Mouse (Mus musculus) limb, embryonic 11.5 days (tissue): Measurements from ENCODE around the gene Cnih3. TPM values are rescaled to one million over a fixed set of nuclear protein-coding genes. Genes with fewer than 3 reads are reported as not detected.

Experiments
- ATAC-seq: fragments of 200-750 bp; cut with Nextera tagmentation; 2 replicates; pipeline ENCODE4 v1.8.0; 2017; ENCODE audit warnings: low read depth; ENCODE audit not compliant: insufficient number of reproducible peaks, low FRiP score, low TSS enrichment
- DNase-seq: peaks from one replicate; pipeline ENCODE4 v3.0.0-alpha.2; 2015; ENCODE audit warnings: low spot score
- H3K27ac ChIP-seq: fragments of 300-500 bp; sonication (generic); replicated peaks from 2 replicates; pipeline ENCODE4 v1.5.1; 2014; ENCODE audit warnings: low read depth, mild to moderate bottlenecking, low read length
- H3K27me3 ChIP-seq: fragments of 300-500 bp; sonication (generic); 2 replicates; pipeline ENCODE4 v1.6.1; 2014; ENCODE audit warnings: mild to moderate bottlenecking, low read length, mixed read lengths; ENCODE audit not compliant: control insufficient read depth, insufficient read depth
- H3K36me3 ChIP-seq: fragments of 300-500 bp; sonication (generic); 2 replicates; pipeline ENCODE4 v1.6.1; 2014; ENCODE audit warnings: mild to moderate bottlenecking, low read length, moderate library complexity, mixed read lengths; ENCODE audit not compliant: control insufficient read depth, insufficient read depth
- H3K4me1 ChIP-seq: fragments of 300-500 bp; sonication (generic); 2 replicates; pipeline ENCODE4 v1.6.1; 2014; ENCODE audit warnings: low read length, mixed read lengths; ENCODE audit not compliant: control insufficient read depth, insufficient read depth
- H3K4me2 ChIP-seq: fragments of 300-500 bp; sonication (generic); 2 replicates; pipeline ENCODE4 v1.6.1; 2014; ENCODE audit warnings: low read depth, mild to moderate bottlenecking, moderate library complexity; ENCODE audit not compliant: severe bottlenecking
- H3K4me3 ChIP-seq: fragments of 300-500 bp; sonication (generic); 2 replicates; pipeline ENCODE4 v1.5.1; 2014; ENCODE audit warnings: low read depth, low read length
- H3K9ac ChIP-seq: fragments of 300-500 bp; sonication (generic); 2 replicates; pipeline ENCODE4 v1.6.1; 2014; ENCODE audit warnings: mild to moderate bottlenecking, low read length
- H3K9me3 ChIP-seq: fragments of 300-500 bp; sonication (generic); 2 replicates; pipeline ENCODE4 v1.6.1; 2016; ENCODE audit warnings: low read length; ENCODE audit not compliant: control insufficient read depth
- WGBS: fragments of 180-500 bp; shearing (Covaris S2); extraction: QIAGEN DNeasy Blood & Tissue Kit; methylation state at CpG from one replicate; pipeline ENCODE4 v1.1.7; 2014; 5-methylcytosine and 5-hydroxymethylcytosine counted together
- polyA plus RNA-seq: library from polyadenylated mRNA; unstranded; fragments of >200 nt; fragmentation: Nextera tagmentation; extraction: Ambion mirVana; gene quantifications from 2 replicates; pipeline ENCODE4 v1.2.1, GENCODE M21; 2014

Cnih3 gene
- polyA plus RNA-seq, 1 experiment from 2014 or later: not detected

DNA sequence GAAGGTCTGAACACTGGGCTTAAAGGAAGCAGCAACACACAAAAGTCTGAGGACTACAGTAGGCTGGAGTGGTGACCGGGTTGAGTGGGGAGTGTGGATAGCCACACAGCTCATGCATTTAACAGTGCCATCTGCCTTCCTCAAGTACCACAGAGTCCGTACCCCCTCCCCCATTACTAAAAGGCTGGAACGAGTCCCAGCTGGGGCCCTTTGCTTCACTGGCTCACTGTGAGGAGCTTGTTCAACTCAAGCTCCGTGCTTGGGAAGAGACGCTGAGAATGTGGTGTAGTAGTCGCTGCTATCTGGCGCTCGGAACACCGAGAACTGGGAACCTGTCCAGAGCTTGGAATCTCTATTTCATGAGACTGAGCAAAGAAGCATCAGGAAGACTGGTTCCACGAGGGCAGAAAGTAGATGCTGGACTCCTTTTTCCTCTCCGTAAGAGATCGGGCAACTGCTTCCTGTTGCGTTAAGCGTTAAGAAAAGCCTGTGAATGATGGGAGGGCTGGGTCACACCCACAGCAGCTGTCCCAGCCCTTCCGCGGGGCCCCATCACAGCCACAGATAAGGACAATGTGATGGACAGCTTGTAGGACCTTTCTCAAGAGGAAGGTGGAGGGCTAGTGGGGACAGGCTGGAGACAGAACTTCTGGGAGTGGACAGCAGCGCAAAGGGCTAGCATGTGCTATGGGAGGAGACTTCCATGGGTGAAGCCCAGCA lies 114.3 kb downstream of the Cnih3 start:
- Histone ChIP-seq H3K36me3 (no peaks in the 10 kb centered on the region), H3K9me3 (0 out of 2 replicates have a peak, but pooled peaks cover 3% of the 10 kb centered on the region), H3K4me1 (peaks cover 2% of the 10 kb centered on the region; the same call in 1 of the 2 replicates), H3K4me2 (no peak overlapping the region), H3K27me3 (no peaks in the 10 kb centered on the region), H3K27ac (no peak overlapping the region), H3K9ac (no peak overlapping the region), H3K4me3 (no peak overlapping the region)
- DNase-seq (no peak), ATAC-seq (no peak)
- 80% methylated on average over 17 of the region's 17 CpGs for WGBS

GRCm38 (mm10) chr1:181467321-181467670 lies 114.9 kb downstream of the Cnih3 start:
- Histone ChIP-seq H3K4me1 (no peaks in the 10 kb centered on the region), H3K9ac (no peak overlapping the region), H3K4me3 (no peak overlapping the region), H3K27me3 (no peaks in the 10 kb centered on the region), H3K9me3 (0 out of 2 replicates have a peak, but pooled peaks cover 3% of the 10 kb centered on the region), H3K36me3 (no peaks in the 10 kb centered on the region), H3K27ac (no peak overlapping the region), H3K4me2 (no peak overlapping the region)
- WGBS: 90% methylated on average over 6 of the region's 6 CpGs
- ATAC-seq (no peak), DNase-seq (no peak)

DNA sequence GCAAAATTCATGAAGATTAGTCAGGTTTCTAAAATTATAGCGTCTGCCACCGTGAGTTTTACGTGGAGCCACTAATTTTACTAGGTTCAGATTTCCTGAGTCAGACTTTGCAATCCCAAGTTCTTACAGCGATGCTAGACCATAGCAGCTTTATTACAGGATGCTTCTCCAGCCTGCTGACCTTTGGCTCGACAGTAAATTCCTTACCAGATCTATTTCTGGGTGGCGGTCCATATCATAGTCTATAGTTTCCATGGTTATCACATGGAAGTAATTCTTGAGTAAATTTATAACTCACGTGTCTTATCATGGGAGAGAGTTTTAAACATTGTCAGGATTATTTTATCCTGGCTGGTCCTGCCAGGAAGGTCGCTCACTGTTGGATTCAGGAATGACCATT lies 117.0 kb downstream of the Cnih3 start:
- no peaks in the 10 kb centered on the region for H3K27me3 ChIP-seq
- H3K4me1 ChIP-seq: no peaks in the 10 kb centered on the region
- 0 out of 2 replicates have a peak, but pooled peaks cover 3% of the 10 kb centered on the region for H3K9me3 ChIP-seq
- no peak overlapping the region for H3K27ac ChIP-seq
- WGBS: 60% methylated on average over 8 of the region's 8 CpGs
- no peak overlapping the region for H3K4me2 ChIP-seq
- H3K9ac ChIP-seq: no peak overlapping the region
- no peak for DNase-seq
- ATAC-seq: no peak
- H3K36me3 ChIP-seq: no peaks in the 10 kb centered on the region
- H3K4me3 ChIP-seq: no peak overlapping the region

DNA sequence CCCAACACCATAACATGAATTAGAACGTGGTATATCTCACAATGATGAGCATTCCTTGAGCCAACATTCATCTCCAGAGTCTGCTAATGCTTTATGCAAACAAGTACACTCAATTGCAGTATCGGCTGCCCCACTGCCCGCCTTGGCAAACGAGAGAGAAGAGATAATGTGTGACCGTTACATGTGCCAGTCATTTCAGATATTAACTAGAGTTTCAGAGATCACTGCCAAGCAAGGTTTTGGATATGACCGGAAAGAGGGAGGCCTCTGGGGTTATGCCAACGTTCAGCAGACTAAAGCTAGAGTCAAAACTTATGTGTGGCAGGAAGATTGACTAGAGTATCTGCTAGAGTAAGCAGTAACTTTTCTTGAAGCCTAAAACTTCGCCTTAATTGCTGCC lies 123.7 kb downstream of the Cnih3 start:
- H3K27ac ChIP-seq: no peak overlapping the region
- H3K9me3 ChIP-seq: 0 out of 2 replicates have a peak, but pooled peaks cover 3% of the 10 kb centered on the region
- no peak overlapping the region for H3K4me3 ChIP-seq
- no peaks in the 10 kb centered on the region for H3K36me3 ChIP-seq
- ATAC-seq (no peak), DNase-seq (no peak)
- H3K4me2 ChIP-seq: no peak overlapping the region
- 81% methylated on average over 8 of the region's 8 CpGs for WGBS
- no peaks in the 10 kb centered on the region for H3K27me3 ChIP-seq
- no peak overlapping the region for H3K9ac ChIP-seq
- no peaks in the 10 kb centered on the region for H3K4me1 ChIP-seq

DNA sequence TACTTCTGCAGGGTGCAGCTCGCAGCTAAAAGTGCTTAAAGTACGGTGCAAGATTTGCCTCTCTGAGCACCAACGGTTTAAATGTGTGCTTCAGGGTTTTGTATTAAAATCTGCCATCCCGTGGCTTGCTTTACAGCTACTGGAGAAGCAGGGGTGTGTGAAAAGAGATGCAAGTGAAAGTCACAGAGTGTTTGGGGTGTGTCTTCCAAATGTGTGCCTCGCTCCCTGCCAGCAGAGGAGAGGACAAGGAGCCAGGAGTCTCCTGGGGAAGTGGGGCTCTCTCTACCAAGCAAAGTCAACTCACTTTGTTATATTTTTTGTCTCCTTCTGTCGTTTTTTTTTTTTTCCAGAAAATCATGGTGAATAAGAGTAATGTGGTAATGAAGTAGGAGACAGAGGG lies 124.1 kb downstream of the Cnih3 start:
- Histone ChIP-seq H3K4me1 (no peaks in the 10 kb centered on the region), H3K27me3 (no peaks in the 10 kb centered on the region), H3K4me2 (no peak overlapping the region), H3K9me3 (no peaks in the 10 kb centered on the region), H3K4me3 (no peak overlapping the region), H3K9ac (no peak overlapping the region), H3K27ac (no peak overlapping the region), H3K36me3 (no peaks in the 10 kb centered on the region)
- no peak for DNase-seq
- 69% methylated on average over 6 of the region's 6 CpGs for WGBS
- no peak for ATAC-seq

DNA sequence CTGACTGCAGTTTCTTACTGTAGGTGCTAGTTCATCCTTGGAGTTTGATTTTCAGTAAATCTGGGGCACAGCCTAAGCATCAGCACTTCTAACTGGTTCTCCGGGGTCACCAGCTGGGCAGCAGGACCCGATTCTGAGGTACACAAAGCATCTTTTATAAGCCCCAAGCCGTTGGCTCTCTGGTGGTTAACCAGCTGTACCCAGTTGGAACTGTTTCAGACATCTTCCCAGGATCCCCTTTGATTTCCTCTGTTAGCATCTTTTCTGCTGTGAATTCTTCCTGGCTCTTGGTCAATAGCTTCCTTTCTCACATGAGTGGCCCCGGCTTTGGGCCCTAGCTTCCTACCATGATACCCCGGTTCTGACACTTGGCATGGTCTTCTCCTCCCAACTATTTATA lies 132.3 kb downstream of the Cnih3 start:
- ATAC-seq (no peak), DNase-seq (no peak)
- no peak overlapping the region for H3K9ac ChIP-seq
- no peaks in the 10 kb centered on the region for H3K36me3 ChIP-seq
- WGBS: 89% methylated on average over 5 of the region's 5 CpGs
- H3K9me3 ChIP-seq: no peaks in the 10 kb centered on the region
- H3K27me3 ChIP-seq: no peaks in the 10 kb centered on the region
- no peak overlapping the region for H3K4me3 ChIP-seq
- no peak overlapping the region for H3K27ac ChIP-seq
- no peak overlapping the region for H3K4me2 ChIP-seq
- H3K4me1 ChIP-seq: no peaks in the 10 kb centered on the region

GRCm38 (mm10) chr1:181503471-181503870 lies 151.0 kb downstream of the Cnih3 start:
- Histone ChIP-seq H3K4me1 (no peaks in the 10 kb centered on the region), H3K4me3 (no peak overlapping the region), H3K9me3 (no peaks in the 10 kb centered on the region), H3K4me2 (no peak overlapping the region), H3K27ac (no peak overlapping the region), H3K36me3 (no peaks in the 10 kb centered on the region), H3K27me3 (no peaks in the 10 kb centered on the region), H3K9ac (no peak overlapping the region)
- DNase-seq (no peak), ATAC-seq (no peak)
- WGBS: 92% methylated on average over 2 of the region's 2 CpGs

GRCm38 (mm10) chr1:181505367-181505766 lies 152.9 kb downstream of the Cnih3 start:
- 71% methylated on average over 8 of the region's 8 CpGs for WGBS
- Histone ChIP-seq H3K4me1 (no peaks in the 10 kb centered on the region), H3K27ac (no peak overlapping the region), H3K9ac (no peak overlapping the region), H3K27me3 (no peaks in the 10 kb centered on the region), H3K4me2 (no peak overlapping the region), H3K36me3 (no peaks in the 10 kb centered on the region), H3K4me3 (no peak overlapping the region), H3K9me3 (no peaks in the 10 kb centered on the region)
- DNase-seq: no peak
- no peak for ATAC-seq
